Mouse (Mus musculus) CH12.LX (cell line): Measurements from ENCODE around the gene Cacnb4.

ENCODE experiments used
- CTCF ChIP-seq, 2 experiments: IDR thresholded peaks in 1 of 2; conservative IDR thresholded peaks in 1 of 2; 2 replicates each; pipeline ENCODE4 v1.5.1; 2011 to 2012; ENCODE audit warnings: low read depth in 2 of 2, low read length in 2 of 2, improper control_type of control experiment in 1 of 2, inconsistent platforms in 1 of 2, mild to moderate bottlenecking in 1 of 2, moderate library complexity in 1 of 2
- MAX ChIP-seq: IDR thresholded peaks from 2 replicates; pipeline ENCODE4 v1.6.1; 2011; ENCODE audit warnings: low read length, improper control_type of control experiment
- SIN3A ChIP-seq: IDR thresholded peaks from 2 replicates; pipeline ENCODE4 v1.6.1; 2012; ENCODE audit warnings: low read length, improper control_type of control experiment, inconsistent platforms

DNA sequence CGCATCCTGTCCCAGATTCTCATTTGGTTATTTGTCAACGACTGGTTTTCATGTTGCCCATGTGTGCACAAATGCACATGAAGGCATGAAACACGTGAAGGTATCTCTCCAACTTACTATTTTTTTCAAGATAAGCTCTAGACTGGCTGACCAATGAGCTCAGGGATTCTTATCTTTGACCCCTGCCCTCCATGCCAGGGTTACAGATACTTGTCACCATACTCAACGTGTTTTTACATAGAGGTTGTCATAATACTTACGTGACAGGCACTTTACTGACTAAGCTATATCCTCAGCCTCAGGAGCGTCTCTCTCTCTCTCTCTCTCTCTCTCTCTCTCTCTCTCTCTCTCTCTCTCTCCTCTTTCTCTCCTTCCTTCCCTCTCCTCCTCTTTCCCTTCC lies 290.2 kb downstream of the Cacnb4 start:
- TF ChIP-seq CTCF (conservative IDR thresholded peaks at IDR 0.05 in 1 of 2, IDR thresholded peaks at IDR 0.05 in 1 of 2; ENCODE audit: low read depth in 2 of 2, low read length in 2 of 2) (no peak), MAX (no peak), SIN3A (no peak)
